Mouse (Mus musculus): ENCODE data around the gene Akr1c14. TPM values are rescaled to one million over a fixed set of nuclear protein-coding genes. Genes with fewer than 3 reads are reported as not detected.
"Not testable (repeated sequence)": the region's sequence is repeated elsewhere in the genome, so short reads cannot be mapped to it uniquely, and the experiment has no call there.

Gene Akr1c14
- polyA plus RNA-seq, 1 experiment from 2014 or later = 0.93 TPM

DNA sequence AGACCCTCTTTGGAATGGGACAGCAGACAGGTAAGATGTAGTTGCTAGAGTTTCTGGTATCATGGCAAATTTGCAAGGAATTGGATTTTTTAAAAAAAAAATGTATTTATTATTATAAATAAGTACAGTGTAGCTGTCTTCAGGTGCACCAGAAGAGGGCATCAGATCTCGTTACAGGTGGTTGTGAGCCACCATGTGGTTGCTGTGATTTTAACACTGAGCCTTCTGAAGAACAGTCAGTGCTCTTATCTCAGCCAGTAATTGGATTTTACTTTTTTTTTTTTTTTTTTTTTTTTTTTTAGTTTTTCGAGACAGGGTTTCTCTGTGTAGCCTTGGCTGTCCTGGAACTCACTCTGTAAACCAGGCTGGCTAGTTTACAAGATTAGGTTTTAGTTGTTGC lies 9.4 kb downstream of the Akr1c14 start:
- 80% methylated on average over 2 of the region's 2 CpGs for WGBS
- H3K4me2 ChIP-seq; ATAC-seq (ENCODE audit: low FRiP score): not testable (repeated sequence)

DNA sequence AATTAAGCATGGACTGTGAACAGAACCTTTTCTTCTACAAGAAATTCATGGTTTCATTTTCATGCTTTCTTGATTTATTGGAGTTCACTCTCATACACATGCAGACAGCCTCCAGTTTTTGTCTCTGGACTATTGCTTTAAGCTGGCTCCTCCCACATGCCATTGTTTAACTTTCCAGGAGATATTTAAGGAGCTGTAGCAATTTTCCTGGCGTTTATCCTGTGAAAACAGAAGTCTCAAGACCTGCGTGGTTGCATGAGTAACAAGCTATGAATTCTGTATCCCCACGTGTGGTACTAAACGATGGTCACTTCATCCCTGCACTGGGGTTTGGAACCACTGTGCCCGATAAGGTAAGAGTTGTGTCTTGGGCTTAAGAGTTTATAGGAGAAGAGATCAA lies 10.6 kb downstream of the Akr1c14 start:
- H3K27ac ChIP-seq (replicated peaks) = no peak overlapping the region
- WGBS = 56% methylated on average over 5 of the region's 5 CpGs
- no peak overlapping the region for H3K9ac ChIP-seq (replicated peaks)
- no peak overlapping the region for H3K4me3 ChIP-seq (replicated peaks)
- no peak overlapping the region; the same call in 1 of the 2 replicates for H3K4me2 ChIP-seq
- no peak for ATAC-seq (ENCODE audit: low FRiP score)
- no peaks in the 10 kb centered on the region for H3K9me3 ChIP-seq (replicated peaks)
- no peaks in the 10 kb centered on the region for H3K4me1 ChIP-seq
- H3K36me3 ChIP-seq = no peaks in the 10 kb centered on the region
- no peaks in the 10 kb centered on the region for H3K27me3 ChIP-seq (replicated peaks)

More for the DNA sequence above, 9.4 kb downstream of the Akr1c14 start:
- not testable (repeated sequence) for H3K9ac ChIP-seq (replicated peaks); H3K27ac ChIP-seq (replicated peaks); H3K9me3 ChIP-seq (replicated peaks); H3K27me3 ChIP-seq (replicated peaks); H3K36me3 ChIP-seq; H3K4me3 ChIP-seq (replicated peaks); H3K4me1 ChIP-seq

DNA sequence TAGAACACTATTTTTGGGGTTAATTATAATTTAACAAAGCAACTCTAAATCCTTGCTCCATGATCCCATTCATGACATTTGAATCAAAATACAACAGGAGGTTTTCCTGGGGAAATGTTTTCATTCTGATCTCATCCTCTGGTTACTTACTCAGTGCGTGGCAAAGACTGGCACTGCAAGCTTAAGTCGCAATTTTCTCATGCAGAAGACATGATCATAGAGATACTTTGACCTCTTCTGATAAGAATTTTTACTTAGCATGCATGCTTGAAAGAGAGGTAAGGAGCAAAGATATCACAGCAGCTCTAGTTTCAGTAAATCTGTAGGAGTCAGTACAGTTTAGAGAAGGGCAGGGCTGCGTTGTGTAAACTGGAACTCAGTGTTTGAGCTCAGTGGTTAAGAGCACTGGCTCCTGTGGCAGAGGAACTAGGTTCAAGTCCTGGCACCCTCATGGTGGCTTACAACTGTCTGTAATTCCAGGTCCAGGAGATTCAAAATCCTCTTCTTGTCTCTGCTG lies 11.5 kb downstream of the Akr1c14 start:
- 81% methylated on average over 3 of the region's 3 CpGs for WGBS
- H3K27me3 ChIP-seq (replicated peaks) = no peaks in the 10 kb centered on the region

DNA sequence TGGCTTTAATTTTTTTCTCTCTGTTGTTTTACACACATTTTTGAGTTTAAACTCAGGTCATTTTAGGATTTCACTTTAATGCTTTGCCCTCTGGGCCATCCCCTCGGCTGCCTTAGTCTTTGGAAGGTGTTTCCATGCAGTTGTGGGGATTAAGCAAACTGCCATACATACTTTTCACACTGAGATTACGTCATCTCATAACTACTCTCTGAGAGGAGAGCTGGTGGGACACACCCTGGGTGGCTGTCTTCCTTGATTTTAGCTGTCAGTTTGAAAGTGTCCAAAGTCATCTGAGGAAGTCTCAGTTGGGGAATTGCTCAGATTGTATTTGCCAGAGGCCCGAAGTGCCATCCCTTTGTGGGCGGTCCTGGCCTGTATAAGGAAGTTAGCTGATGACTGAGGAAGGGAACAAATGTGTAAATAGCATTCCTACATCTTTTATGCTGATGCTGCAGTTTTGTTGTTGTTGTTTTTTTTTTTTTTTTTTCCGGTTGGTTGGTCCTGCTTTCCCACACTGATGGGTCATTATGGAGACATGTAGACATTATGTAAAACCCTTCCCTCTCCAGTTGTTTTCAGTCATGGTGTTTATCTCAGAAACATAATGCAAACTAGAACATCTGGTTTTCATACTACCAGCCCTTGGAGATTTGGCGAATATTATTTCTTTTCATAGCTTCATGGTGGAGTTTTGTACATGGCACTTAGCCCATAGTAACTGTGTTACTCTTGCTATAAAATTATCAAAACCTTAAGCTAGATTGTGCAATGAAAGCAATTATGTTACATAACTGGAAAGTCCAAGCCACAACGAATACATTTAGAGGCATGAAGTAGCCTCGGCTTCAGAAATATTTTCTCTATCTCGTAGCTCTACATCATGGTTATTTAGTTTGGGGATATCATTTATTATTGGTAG lies 28.0 kb downstream of the Akr1c14 start:
- 92% methylated on average over 9 of the region's 9 CpGs for WGBS
- no peaks in the 10 kb centered on the region for H3K9me3 ChIP-seq (replicated peaks)
- H3K27me3 ChIP-seq (replicated peaks) = no peaks in the 10 kb centered on the region
- no peak overlapping the region for H3K27ac ChIP-seq (replicated peaks)
- no peaks in the 10 kb centered on the region for H3K4me1 ChIP-seq
- no peaks in the 10 kb centered on the region for H3K36me3 ChIP-seq
- no peak overlapping the region for H3K9ac ChIP-seq (replicated peaks)
- no peak overlapping the region for H3K4me2 ChIP-seq
- no peak for ATAC-seq (ENCODE audit: low FRiP score)
- H3K4me3 ChIP-seq (replicated peaks) = no peak overlapping the region

More for the DNA sequence above, 11.5 kb downstream of the Akr1c14 start:
- Histone ChIP-seq H3K27ac (replicated peaks) (no peak overlapping the region), H3K36me3 (no peaks in the 10 kb centered on the region), H3K9ac (replicated peaks) (no peak overlapping the region), H3K4me1 (no peaks in the 10 kb centered on the region), H3K4me3 (replicated peaks) (no peak overlapping the region), H3K4me2 (no peak overlapping the region), H3K9me3 (replicated peaks) (no peaks in the 10 kb centered on the region)
- no peak for ATAC-seq (ENCODE audit: low FRiP score)

DNA sequence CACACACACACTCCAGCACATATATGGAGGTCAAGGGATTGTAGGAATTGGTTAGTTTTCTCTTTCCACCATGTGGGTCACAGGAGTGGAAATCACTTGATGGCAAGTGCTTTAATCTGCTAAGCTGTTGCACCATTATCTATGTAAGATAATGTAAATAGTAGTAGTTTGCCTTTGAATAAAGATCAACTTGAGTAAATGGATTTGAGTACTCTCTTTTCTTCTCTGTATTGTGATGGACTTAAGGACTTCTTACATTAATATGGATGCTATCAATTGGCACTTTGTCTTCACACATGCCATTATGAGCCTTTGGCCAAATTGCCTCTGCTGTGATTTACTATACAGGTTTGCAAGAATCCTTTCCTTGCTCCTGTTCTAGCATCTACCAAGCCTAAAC lies 31.1 kb downstream of the Akr1c14 start:
- no peak overlapping the region for H3K27ac ChIP-seq (replicated peaks)
- H3K4me2 ChIP-seq = no peak overlapping the region
- H3K4me3 ChIP-seq (replicated peaks) = no peak overlapping the region
- no peaks in the 10 kb centered on the region for H3K36me3 ChIP-seq
- H3K4me1 ChIP-seq = no peaks in the 10 kb centered on the region
- H3K27me3 ChIP-seq (replicated peaks) = no peaks in the 10 kb centered on the region
- no peak overlapping the region for H3K9ac ChIP-seq (replicated peaks)
- no peaks in the 10 kb centered on the region for H3K9me3 ChIP-seq (replicated peaks)
- no peak for ATAC-seq (ENCODE audit: low FRiP score)

DNA sequence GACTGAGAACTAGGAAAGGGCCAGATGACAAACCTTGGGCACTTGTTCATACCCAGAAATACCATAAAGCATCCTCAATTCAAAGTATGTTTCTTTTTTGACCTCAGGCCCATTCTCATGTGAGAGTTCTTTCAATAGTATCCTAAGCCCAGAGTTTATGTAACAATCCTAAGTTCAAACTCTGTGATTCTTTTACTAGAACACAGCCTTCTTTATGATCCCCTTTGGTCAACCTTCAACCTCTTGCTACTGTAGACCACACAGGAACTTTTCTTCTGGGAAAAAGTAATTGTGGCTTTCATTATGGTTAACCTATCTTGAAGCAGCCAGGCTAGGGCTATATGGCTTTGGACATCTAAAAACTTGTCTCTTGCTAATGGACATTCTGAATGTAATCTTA lies 52.9 kb downstream of the Akr1c14 start:
- Histone ChIP-seq H3K27ac (replicated peaks) (no peak overlapping the region), H3K4me1 (no peaks in the 10 kb centered on the region)
- ATAC-seq (ENCODE audit: low FRiP score) = no peak

DNA sequence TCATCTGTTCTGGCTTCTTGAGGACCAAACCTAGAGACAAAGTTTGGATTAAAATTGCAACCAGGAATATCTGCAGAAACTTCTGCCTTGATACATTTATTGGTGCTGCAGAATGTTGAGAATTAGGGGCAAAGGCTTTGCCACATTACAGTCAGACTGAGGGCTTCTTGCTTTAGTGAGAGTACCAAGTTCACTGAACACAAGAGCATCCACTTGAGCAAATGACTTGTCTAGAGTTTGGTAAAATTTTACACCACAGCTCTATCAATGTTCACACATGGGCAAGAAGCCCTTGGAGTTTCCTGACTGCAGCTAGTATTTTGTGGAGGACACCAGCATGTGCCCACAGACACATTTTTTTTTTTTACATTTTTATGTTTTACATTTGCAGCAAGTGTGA lies 53.9 kb downstream of the Akr1c14 start:
- no peak overlapping the region for H3K9ac ChIP-seq (replicated peaks)
- H3K9me3 ChIP-seq (replicated peaks) = no peaks in the 10 kb centered on the region
- H3K27me3 ChIP-seq (replicated peaks) = no peaks in the 10 kb centered on the region
- no peaks in the 10 kb centered on the region for H3K36me3 ChIP-seq
- H3K27ac ChIP-seq (replicated peaks) = no peak overlapping the region
- H3K4me1 ChIP-seq = no peaks in the 10 kb centered on the region
- H3K4me2 ChIP-seq = no peak overlapping the region
- no peak overlapping the region for H3K4me3 ChIP-seq (replicated peaks)
- no peak for ATAC-seq (ENCODE audit: low FRiP score)

More for the DNA sequence above, 52.9 kb downstream of the Akr1c14 start:
- no peaks in the 10 kb centered on the region for H3K36me3 ChIP-seq
- no peaks in the 10 kb centered on the region for H3K27me3 ChIP-seq (replicated peaks)
- H3K9me3 ChIP-seq (replicated peaks) = no peaks in the 10 kb centered on the region; the same call in 1 of the 2 replicates
- no peak overlapping the region for H3K4me2 ChIP-seq
- no peak overlapping the region for H3K4me3 ChIP-seq (replicated peaks)
- no peak overlapping the region for H3K9ac ChIP-seq (replicated peaks)

DNA sequence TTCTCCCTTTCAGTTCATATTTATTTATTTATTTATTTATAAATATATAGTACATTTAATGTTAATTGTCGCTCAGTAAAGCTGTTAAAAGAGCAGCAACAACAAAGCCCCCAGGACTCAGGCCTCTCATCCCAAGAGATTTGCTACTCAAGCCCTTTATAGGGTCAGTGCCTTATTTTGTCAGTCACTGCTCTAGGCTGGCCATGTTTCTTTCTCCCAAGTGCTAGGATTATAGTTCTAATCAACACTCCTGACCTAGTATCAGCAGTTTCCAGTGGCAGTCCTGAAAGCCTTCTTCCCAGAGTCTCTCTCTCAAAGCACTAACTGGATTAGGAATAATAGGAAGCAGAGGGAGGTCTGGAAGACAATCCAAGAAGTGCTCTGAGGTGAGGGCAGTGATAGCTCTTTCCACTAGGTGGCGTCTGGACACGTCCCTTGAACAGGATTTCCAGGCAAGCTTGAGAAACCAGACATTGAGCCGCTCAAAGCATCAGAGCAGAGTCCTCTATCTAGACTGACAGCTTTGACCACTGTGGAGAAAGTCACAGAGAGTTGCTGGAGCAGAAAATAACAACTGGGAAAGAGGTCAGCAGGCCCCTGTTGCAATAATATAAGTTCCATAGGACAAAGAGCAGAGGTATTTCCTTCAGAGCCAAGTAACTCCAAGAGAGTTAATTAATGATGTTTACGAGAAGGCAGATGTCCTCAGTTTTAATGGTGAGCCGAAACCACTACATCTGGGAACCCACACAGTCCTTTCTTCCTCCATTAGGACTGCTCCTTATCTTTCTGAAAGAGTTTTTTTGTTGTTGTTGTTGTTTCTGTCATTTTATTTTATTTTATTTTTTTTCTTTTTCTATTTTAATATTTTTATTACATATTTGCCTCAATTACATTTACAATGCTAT lies 61.7 kb downstream of the Akr1c14 start:
- ATAC-seq (ENCODE audit: low FRiP score) = peak; percentile 85; the same call in 1 of the 2 replicates
- H3K4me3 ChIP-seq (replicated peaks) = no peak overlapping the region
- no peaks in the 10 kb centered on the region for H3K36me3 ChIP-seq
- no peak overlapping the region for H3K9ac ChIP-seq (replicated peaks)
- no peak overlapping the region for H3K4me2 ChIP-seq
- H3K9me3 ChIP-seq (replicated peaks) = no peaks in the 10 kb centered on the region
- no peaks in the 10 kb centered on the region for H3K4me1 ChIP-seq
- no peaks in the 10 kb centered on the region for H3K27me3 ChIP-seq (replicated peaks)
- H3K27ac ChIP-seq (replicated peaks) = no peak overlapping the region
- 36% methylated on average over 6 of the region's 6 CpGs for WGBS

DNA sequence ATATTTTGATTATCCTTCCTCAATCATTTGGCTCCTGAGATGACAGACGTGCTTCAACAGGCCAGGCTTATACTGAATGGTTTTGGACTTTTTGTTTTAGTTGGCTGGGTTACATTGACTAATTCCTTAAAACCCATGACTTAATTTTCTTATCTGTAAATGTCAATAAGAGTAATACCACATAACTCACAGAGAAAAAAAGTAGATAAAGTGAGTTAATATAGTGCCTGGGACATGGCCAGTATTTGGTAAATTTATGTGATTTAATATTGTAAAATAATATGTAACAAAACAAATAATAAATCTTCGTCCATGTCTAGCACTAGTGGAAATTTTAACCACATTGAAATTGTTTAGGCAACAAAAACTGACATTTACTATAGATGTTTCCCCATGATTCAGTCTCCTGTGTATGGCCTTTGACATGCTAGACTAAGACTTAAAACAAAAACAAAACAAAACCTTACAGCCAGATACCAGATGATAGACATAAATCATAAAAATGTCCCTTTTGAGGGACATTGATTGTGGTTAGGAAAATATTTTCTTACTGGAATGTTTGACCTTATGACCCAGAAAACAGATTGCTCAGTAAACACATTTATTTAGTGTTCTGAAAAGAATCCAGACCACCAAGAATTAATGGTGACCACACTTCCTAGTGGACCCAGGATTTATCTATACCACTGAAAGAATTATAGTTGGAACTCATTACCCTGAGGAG lies 70.5 kb downstream of the Akr1c14 start:
- H3K27me3 ChIP-seq (replicated peaks) = no peaks in the 10 kb centered on the region
- 82% methylated on average over 2 of the region's 2 CpGs for WGBS
- ATAC-seq (ENCODE audit: low FRiP score) = no peak
- H3K4me2 ChIP-seq = no peak overlapping the region
- H3K9ac ChIP-seq (replicated peaks) = no peak overlapping the region
- no peaks in the 10 kb centered on the region for H3K9me3 ChIP-seq (replicated peaks)
- H3K27ac ChIP-seq (replicated peaks) = no peak overlapping the region
- no peak overlapping the region for H3K4me3 ChIP-seq (replicated peaks)
- no peaks in the 10 kb centered on the region for H3K4me1 ChIP-seq
- H3K36me3 ChIP-seq = no peaks in the 10 kb centered on the region

DNA sequence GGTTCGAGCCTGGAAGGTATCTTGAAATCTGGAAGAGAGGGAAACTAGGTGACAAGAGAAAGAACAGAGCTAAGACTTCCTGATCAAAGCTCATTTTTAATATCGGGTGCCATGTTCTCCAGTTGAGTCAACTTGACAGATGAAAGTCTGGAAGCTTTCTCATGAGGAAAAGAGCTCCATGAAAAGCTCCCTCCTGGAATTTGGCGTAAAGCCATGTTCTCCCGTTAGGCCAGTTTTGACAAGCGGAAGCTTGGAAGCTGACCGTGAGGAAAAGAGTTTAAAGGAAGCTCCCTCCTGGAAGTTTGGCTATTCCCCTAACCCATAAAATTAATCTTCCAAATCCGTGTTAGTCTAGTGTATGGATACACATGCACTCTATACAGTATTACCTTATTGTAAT lies 74.3 kb downstream of the Akr1c14 start:
- ATAC-seq (ENCODE audit: low FRiP score) = no peak
- H3K36me3 ChIP-seq = no peaks in the 10 kb centered on the region
- no peak overlapping the region for H3K4me2 ChIP-seq
- 78% methylated on average over 7 of the region's 7 CpGs for WGBS
- H3K27ac ChIP-seq (replicated peaks) = no peak overlapping the region
- no peak overlapping the region for H3K4me3 ChIP-seq (replicated peaks)
- no peaks in the 10 kb centered on the region for H3K9me3 ChIP-seq (replicated peaks)
- no peaks in the 10 kb centered on the region for H3K27me3 ChIP-seq (replicated peaks)
- no peak overlapping the region for H3K9ac ChIP-seq (replicated peaks)
- no peaks in the 10 kb centered on the region for H3K4me1 ChIP-seq

DNA sequence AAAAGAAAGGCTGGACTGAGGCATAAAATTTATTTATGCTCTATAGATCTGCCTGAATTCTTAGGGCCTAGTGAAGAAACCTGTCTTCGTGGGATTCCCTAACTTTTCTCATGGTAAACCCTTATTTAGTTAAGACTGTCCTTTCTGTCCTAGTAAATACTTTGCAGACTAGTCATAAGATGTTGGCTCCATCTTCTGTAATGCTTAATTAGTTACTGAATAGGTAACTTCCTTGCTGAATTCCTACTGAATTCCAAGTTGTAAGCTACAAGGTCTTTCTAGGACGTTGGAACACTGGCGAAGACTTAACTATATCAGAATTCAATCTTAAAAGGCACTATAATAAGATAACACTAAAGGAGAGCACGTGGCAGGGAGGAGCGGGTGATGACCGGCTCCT lies 75.7 kb downstream of the Akr1c14 start:
- H3K4me1 ChIP-seq; H3K4me2 ChIP-seq; H3K9ac ChIP-seq (replicated peaks); H3K9me3 ChIP-seq (replicated peaks); H3K4me3 ChIP-seq (replicated peaks); H3K27ac ChIP-seq (replicated peaks); H3K36me3 ChIP-seq; ATAC-seq (ENCODE audit: low FRiP score); H3K27me3 ChIP-seq (replicated peaks): not testable (repeated sequence)
- 92% methylated on average over 6 of the region's 6 CpGs for WGBS

Measured in neural tube, embryonic 15.5 days (tissue).